Mouse (Mus musculus) midbrain, embryonic 14.5 days (tissue): ENCODE measurements around the gene Aip. TPM values are rescaled to one million over a fixed set of nuclear protein-coding genes. Genes with fewer than 3 reads are reported as not detected.

Experiments used
- ATAC-seq: fragments of 200-750 bp; cut with Nextera tagmentation; 2 replicates; pipeline ENCODE4 v1.8.0; 2017; ENCODE audit warnings: moderate number of reproducible peaks, moderate library complexity; ENCODE audit not compliant: low FRiP score, low TSS enrichment
- DNase-seq: peaks from one replicate; pipeline ENCODE4 v3.0.0-alpha.2; 2015
- H3K27ac ChIP-seq: fragments of 300-500 bp; sonication (generic); replicated peaks from 2 replicates; pipeline ENCODE4 v1.5.1; 2014; ENCODE audit warnings: mild to moderate bottlenecking, low read depth, low read length, moderate library complexity
- H3K27me3 ChIP-seq: fragments of 300-500 bp; sonication (generic); 2 replicates; pipeline ENCODE4 v1.6.1; 2014; ENCODE audit warnings: low read length, control low read depth, mixed read lengths; ENCODE audit not compliant: control insufficient read depth, insufficient read depth
- H3K36me3 ChIP-seq: fragments of 300-500 bp; sonication (generic); 2 replicates; pipeline ENCODE4 v1.6.1; 2014; ENCODE audit warnings: low read length, control low read depth; ENCODE audit not compliant: control insufficient read depth, insufficient read depth
- H3K4me1 ChIP-seq: fragments of 300-500 bp; sonication (generic); 2 replicates; pipeline ENCODE4 v1.6.1; 2014; ENCODE audit warnings: mild to moderate bottlenecking, antibody characterized with exemption, low read length, control low read depth; ENCODE audit not compliant: control insufficient read depth, insufficient read depth
- H3K4me2 ChIP-seq: fragments of 300-500 bp; sonication (generic); 2 replicates; pipeline ENCODE4 v1.6.1; 2014; ENCODE audit warnings: mild to moderate bottlenecking, low read length, moderate library complexity
- H3K4me3 ChIP-seq: fragments of 300-500 bp; sonication (generic); replicated peaks from 2 replicates; pipeline ENCODE4 v1.5.1; 2014; ENCODE audit warnings: low read depth, low read length
- H3K9ac ChIP-seq: fragments of 300-500 bp; sonication (generic); replicated peaks from 2 replicates; pipeline ENCODE4 v1.6.1; 2014; ENCODE audit warnings: mild to moderate bottlenecking, low read length, moderate library complexity
- H3K9me3 ChIP-seq: fragments of 300-500 bp; sonication (generic); 2 replicates; pipeline ENCODE4 v1.6.1; 2016; ENCODE audit warnings: low read length, control low read depth, mixed read lengths; ENCODE audit not compliant: control insufficient read depth
- WGBS: fragments of 180-500 bp; shearing (Covaris S2); extraction: QIAGEN DNeasy Blood & Tissue Kit; methylation state at CpG from one replicate; pipeline ENCODE4 v1.1.7; 2014; 5-methylcytosine and 5-hydroxymethylcytosine counted together
- polyA plus RNA-seq: library from polyadenylated mRNA; unstranded; fragments of >200 nt; fragmentation: Nextera tagmentation; extraction: Ambion mirVana; gene quantifications from 2 replicates; pipeline ENCODE4 v1.2.1, GENCODE M21; 2014

The Aip gene
- polyA plus RNA-seq, 1 experiment from 2014 or later, result 84.3 TPM

GRCm38 (mm10) chr19:4103792-4104191, 21.9 kb downstream of the Aip start:
- Histone ChIP-seq H3K9me3 (no peaks in the 10 kb centered on the region), H3K4me1 (peaks cover 26% of the 10 kb centered on the region), H3K27me3 (no peaks in the 10 kb centered on the region), H3K4me2 (no peak overlapping the region), H3K4me3 (no peak overlapping the region), H3K36me3 (peaks cover 42% of the 10 kb centered on the region), H3K27ac (no peak overlapping the region), H3K9ac (no peak overlapping the region)
- ATAC-seq (no peak), DNase-seq (no peak)
- 84% methylated on average over 3 of the region's 3 CpGs for WGBS

GRCm38 (mm10) chr19:4103294-4103693, 22.4 kb downstream of the Aip start:
- WGBS, result 94% methylated on average over 18 of the region's 18 CpGs
- ATAC-seq, result no peak
- Histone ChIP-seq H3K36me3 (peaks cover 38% of the 10 kb centered on the region), H3K27ac (no peak overlapping the region), H3K9me3 (no peaks in the 10 kb centered on the region), H3K9ac (no peak overlapping the region), H3K4me3 (no peak overlapping the region), H3K27me3 (no peaks in the 10 kb centered on the region), H3K4me2 (no peak overlapping the region), H3K4me1 (peaks cover 26% of the 10 kb centered on the region)
- no peak for DNase-seq

- Histone ChIP-seq H3K27ac (no peak overlapping the region), H3K4me1 (peaks cover 30% of the 10 kb centered on the region), H3K27me3 (no peaks in the 10 kb centered on the region), H3K36me3 (peaks cover 33% of the 10 kb centered on the region), H3K4me2 (no peak overlapping the region), H3K4me3 (no peak overlapping the region), H3K9ac (no peak overlapping the region), H3K9me3 (no peaks in the 10 kb centered on the region)
- DNase-seq (no peak), ATAC-seq (no peak)
- 94% methylated on average over 12 of the region's 12 CpGs for WGBS
Measured at GRCm38 (mm10) chr19:4102626-4103025, 23.0 kb downstream of the Aip start.

- H3K36me3 ChIP-seq, result peaks cover 31% of the 10 kb centered on the region
- no peaks in the 10 kb centered on the region for H3K27me3 ChIP-seq
- peak overlapping the region; percentile 54 for H3K4me3 ChIP-seq
- no peak for ATAC-seq
- no peaks in the 10 kb centered on the region for H3K9me3 ChIP-seq
- 95% methylated on average over 2 of the region's 2 CpGs for WGBS
- H3K27ac ChIP-seq, result no peak overlapping the region
- H3K4me1 ChIP-seq, result peaks cover 34% of the 10 kb centered on the region
- no peak overlapping the region for H3K9ac ChIP-seq
- no peak for DNase-seq
- peak overlapping the region; percentile 86 for H3K4me2 ChIP-seq
Measured at GRCm38 (mm10) chr19:4102049-4102448, 23.6 kb downstream of the Aip start.

GRCm38 (mm10) chr19:4101466-4101865, 24.2 kb downstream of the Aip start:
- DNase-seq, result peak; percentile 65
- Histone ChIP-seq H3K27ac (0 out of 2 replicates have a peak overlapping the region, but pooled peaks have one; percentile 16), H3K4me2 (peak overlapping the region; percentile 86), H3K36me3 (peaks cover 28% of the 10 kb centered on the region), H3K4me1 (peaks cover 34% of the 10 kb centered on the region), H3K4me3 (peak overlapping the region; percentile 54), H3K9me3 (no peaks in the 10 kb centered on the region), H3K27me3 (no peaks in the 10 kb centered on the region), H3K9ac (peak overlapping the region; percentile 71)
- WGBS, result 52% methylated on average over 6 of the region's 6 CpGs
- ATAC-seq, result no peak

GRCm38 (mm10) chr19:4100718-4101261, 24.9 kb downstream of the Aip start:
- peak overlapping the region; percentile 70 for H3K27ac ChIP-seq
- H3K36me3 ChIP-seq, result peaks cover 26% of the 10 kb centered on the region
- H3K9me3 ChIP-seq, result no peaks in the 10 kb centered on the region
- H3K4me1 ChIP-seq, result peaks cover 39% of the 10 kb centered on the region
- H3K4me2 ChIP-seq, result peak overlapping the region; percentile 86
- peak overlapping the region; percentile 54 for H3K4me3 ChIP-seq
- DNase-seq (peak; percentile 82), ATAC-seq (no peak)
- peak overlapping the region; percentile 71 for H3K9ac ChIP-seq
- under 1% methylated on average over 52 of the region's 52 CpGs for WGBS
- H3K27me3 ChIP-seq, result no peaks in the 10 kb centered on the region

GRCm38 (mm10) chr19:4099837-4100717, 25.6 kb downstream of the Aip start, which contains the start of gene Pitpnm1:
TSS of gene Pitpnm1 (plus strand) at chr19:4099998.
- peak; percentile 44 for DNase-seq
- Histone ChIP-seq H3K4me3 (peak within 1 kb of the TSS; percentile 54), H3K27ac (peak within 1 kb of the TSS; percentile 70), H3K9ac (peak within 1 kb of the TSS; percentile 71), H3K27me3 (no peaks in the 10 kb centered on the region), H3K4me1 (peaks cover 40% of the 10 kb centered on the region), H3K9me3 (no peaks in the 10 kb centered on the region), H3K4me2 (peak within 1 kb of the TSS; percentile 86), H3K36me3 (peaks cover 19% of the 10 kb centered on the region)
- no peak for ATAC-seq
- 1% methylated on average over 50 of the region's 53 CpGs for WGBS

GRCm38 (mm10) chr19:4099056-4099455, 26.6 kb downstream of the Aip start:
- Histone ChIP-seq H3K9ac (no peak overlapping the region), H3K4me2 (peak overlapping the region; percentile 86), H3K9me3 (no peaks in the 10 kb centered on the region), H3K27ac (0 out of 2 replicates have a peak overlapping the region, but pooled peaks have one; percentile 14), H3K4me3 (0 out of 2 replicates have a peak overlapping the region, but pooled peaks have one; percentile 54), H3K4me1 (peaks cover 40% of the 10 kb centered on the region), H3K27me3 (no peaks in the 10 kb centered on the region), H3K36me3 (peaks cover 13% of the 10 kb centered on the region)
- 13% methylated on average over 9 of the region's 9 CpGs for WGBS
- peak; percentile 94 for DNase-seq
- no peak for ATAC-seq
